Mouse (Mus musculus) lung, postnatal 0 days (tissue): ENCODE data around the gene Gbp5.

Experiments
- CTCF ChIP-seq: IDR thresholded peaks from 2 replicates; pipeline ENCODE4 v1.5.1; 2016; ENCODE audit warnings: antibody characterized with exemption, mild to moderate bottlenecking
- EP300 ChIP-seq: IDR thresholded peaks from 2 replicates; pipeline ENCODE4 v1.6.1; 2016; ENCODE audit warnings: antibody characterized with exemption, mild to moderate bottlenecking, control low read depth

DNA sequence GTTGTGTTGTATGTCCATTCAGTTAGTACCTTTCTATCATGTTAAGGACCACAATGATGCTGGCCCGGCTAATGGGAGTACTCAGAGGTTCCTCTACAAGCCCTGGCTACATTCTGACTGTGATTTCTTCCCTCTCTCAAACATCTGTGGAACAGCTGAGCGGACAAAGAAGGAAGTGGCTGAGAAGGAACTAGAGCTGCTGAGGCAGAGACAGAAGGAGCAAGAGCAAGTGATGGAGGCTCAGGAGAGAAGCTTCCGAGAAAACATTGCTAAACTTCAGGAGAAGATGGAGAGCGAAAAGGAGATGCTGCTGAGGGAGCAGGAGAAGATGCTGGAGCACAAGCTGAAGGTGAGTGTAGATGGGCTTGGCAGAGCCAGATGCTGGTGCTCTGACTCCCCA is 77.0 kb downstream of the Gbp5 start:
- TF ChIP-seq CTCF (no peak), EP300 (no peak)
